Mouse (Mus musculus) liver, embryonic 13.5 days (tissue): ENCODE data around the gene Amdhd2. TPM values are rescaled to one million over a fixed set of nuclear protein-coding genes. Genes with fewer than 3 reads are reported as not detected.

Experiments used
- ATAC-seq: fragments of 200-750 bp; cut with Nextera tagmentation; 2 replicates; pipeline ENCODE4 v1.8.0; 2017; ENCODE audit warnings: low read depth, mild to moderate bottlenecking, moderate number of reproducible peaks, moderate library complexity
- DNase-seq: peaks from one replicate; pipeline ENCODE4 v3.0.0; 2022
- H3K27ac ChIP-seq: fragments of 300-500 bp; sonication (generic); 2 replicates; pipeline ENCODE4 v1.5.1; 2015; ENCODE audit warnings: moderate library complexity, mild to moderate bottlenecking, inconsistent platforms
- H3K27me3 ChIP-seq: fragments of 300-500 bp; sonication (generic); 2 replicates; pipeline ENCODE4 v1.6.1; 2015; ENCODE audit warnings: mild to moderate bottlenecking, inconsistent platforms
- H3K36me3 ChIP-seq: fragments of 300-500 bp; sonication (generic); 2 replicates; pipeline ENCODE4 v1.6.1; 2015; ENCODE audit warnings: mild to moderate bottlenecking, inconsistent platforms
- H3K4me1 ChIP-seq: fragments of 300-500 bp; sonication (generic); replicated peaks from 2 replicates; pipeline ENCODE4 v1.6.1; 2015; ENCODE audit warnings: inconsistent platforms
- H3K4me2 ChIP-seq: fragments of 300-500 bp; sonication (generic); 2 replicates; pipeline ENCODE4 v1.6.1; 2015; ENCODE audit warnings: inconsistent platforms, mild to moderate bottlenecking, moderate library complexity
- H3K4me3 ChIP-seq: fragments of 300-500 bp; sonication (generic); replicated peaks from 2 replicates; pipeline ENCODE4 v1.5.1; 2015; ENCODE audit warnings: mild to moderate bottlenecking, inconsistent platforms
- H3K9ac ChIP-seq: fragments of 300-500 bp; sonication (generic); 2 replicates; pipeline ENCODE4 v1.6.1; 2015; ENCODE audit warnings: mild to moderate bottlenecking, inconsistent platforms
- H3K9me3 ChIP-seq: fragments of 300-500 bp; sonication (generic); replicated peaks from 2 replicates; pipeline ENCODE4 v1.6.1; 2016; ENCODE audit warnings: inconsistent platforms
- WGBS: fragments of 180-500 bp; shearing (Covaris S2); methylation state at CpG from one replicate; pipeline ENCODE4 v1.1.7; 2015; ENCODE audit not compliant: insufficient replicate concordance; 5-methylcytosine and 5-hydroxymethylcytosine counted together
- polyA plus RNA-seq: library from polyadenylated mRNA; unstranded; fragments of >200 nt; fragmentation: Nextera tagmentation; extraction: Ambion mirVana; gene quantifications from 2 replicates; pipeline ENCODE4 v1.2.1, GENCODE M21; 2015

Amdhd2 gene
- polyA plus RNA-seq, 1 experiment from 2014 or later, result 18.6 TPM

DNA sequence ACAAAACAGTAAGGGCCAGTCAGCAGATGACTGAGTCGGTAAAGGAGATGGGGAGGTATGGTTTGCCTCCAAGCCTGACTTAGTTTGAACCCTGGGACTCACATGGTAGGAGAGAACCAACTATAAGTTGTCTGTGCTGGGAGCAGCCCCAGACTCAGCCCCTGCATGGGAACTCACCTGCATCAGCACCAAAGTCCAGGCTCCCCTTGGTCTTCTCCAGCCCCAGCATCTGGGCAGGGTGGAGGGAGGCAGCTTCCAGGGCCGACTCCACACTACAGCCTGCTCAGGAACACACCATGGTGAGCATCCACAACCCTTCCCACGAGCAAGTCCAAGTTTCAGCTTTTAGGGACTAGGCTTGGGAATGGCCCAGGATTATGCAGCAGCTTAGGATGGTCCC is 7.2 kb downstream of the Amdhd2 start:
- Histone ChIP-seq H3K27me3 (no peaks in the 10 kb centered on the region), H3K4me2 (no peak overlapping the region), H3K9ac (no peak overlapping the region), H3K4me3 (no peak overlapping the region), H3K4me1 (peaks cover 38% of the 10 kb centered on the region), H3K9me3 (no peaks in the 10 kb centered on the region), H3K36me3 (peaks cover 7% of the 10 kb centered on the region; the same call in 1 of the 2 replicates), H3K27ac (no peak overlapping the region)
- 78% methylated on average over 3 of the region's 3 CpGs for WGBS
- DNase-seq (no peak), ATAC-seq (no peak)

DNA sequence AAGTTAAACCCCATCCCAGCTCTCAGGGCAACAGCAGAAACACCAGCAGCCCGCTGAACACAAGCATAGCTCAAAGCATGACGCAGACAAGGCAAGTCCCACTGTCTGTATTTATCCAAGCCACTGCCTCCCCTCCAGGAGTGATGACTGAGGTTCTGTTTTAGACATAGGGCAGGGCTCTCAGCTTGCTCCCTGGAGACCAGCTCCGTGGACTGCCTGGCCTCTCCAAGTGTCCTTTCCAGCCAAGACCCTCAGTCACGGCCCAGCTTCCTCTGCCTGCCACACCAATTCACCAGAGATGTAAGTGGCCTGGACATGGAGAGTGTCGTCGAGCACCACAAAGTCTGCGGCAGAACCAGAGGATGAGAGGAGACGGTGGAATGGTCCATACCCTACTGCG is 7.8 kb downstream of the Amdhd2 start:
- Histone ChIP-seq H3K4me3 (no peak overlapping the region), H3K9me3 (no peaks in the 10 kb centered on the region), H3K27me3 (no peaks in the 10 kb centered on the region), H3K4me2 (no peak overlapping the region), H3K27ac (no peak overlapping the region), H3K9ac (no peak overlapping the region), H3K4me1 (peaks cover 44% of the 10 kb centered on the region), H3K36me3 (peaks cover 7% of the 10 kb centered on the region; the same call in 1 of the 2 replicates)
- 88% methylated on average over 9 of the region's 9 CpGs for WGBS
- no peak for ATAC-seq
- no peak for DNase-seq

DNA sequence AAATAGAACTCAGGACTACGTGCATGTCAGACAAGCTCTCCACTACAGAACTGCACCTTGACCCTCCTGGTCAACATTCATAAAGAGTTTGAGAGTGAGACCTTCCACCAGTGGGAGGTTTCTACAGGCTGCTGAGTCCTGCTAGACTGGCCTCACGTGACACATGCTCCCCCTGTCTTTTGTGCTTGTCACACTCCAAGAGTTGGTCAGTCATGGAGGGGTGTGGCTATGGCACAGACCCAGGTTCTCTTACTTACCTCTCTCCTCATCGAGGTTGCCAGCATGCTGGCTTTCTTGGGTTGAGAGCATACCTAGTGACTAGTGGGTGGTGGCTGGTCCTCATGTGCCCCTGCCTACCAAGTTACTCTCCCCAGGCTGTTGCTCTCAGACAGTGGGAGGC is 9.1 kb downstream of the Amdhd2 start:
- Histone ChIP-seq H3K9ac (no peak overlapping the region), H3K4me3 (no peak overlapping the region), H3K4me2 (no peak overlapping the region), H3K4me1 (peaks cover 44% of the 10 kb centered on the region), H3K27me3 (no peaks in the 10 kb centered on the region), H3K36me3 (peaks cover 7% of the 10 kb centered on the region; the same call in 1 of the 2 replicates), H3K27ac (no peak overlapping the region; the same call in 1 of the 2 replicates), H3K9me3 (no peaks in the 10 kb centered on the region)
- ATAC-seq (no peak), DNase-seq (no peak)
- WGBS, result 66% methylated on average over 3 of the region's 3 CpGs

DNA sequence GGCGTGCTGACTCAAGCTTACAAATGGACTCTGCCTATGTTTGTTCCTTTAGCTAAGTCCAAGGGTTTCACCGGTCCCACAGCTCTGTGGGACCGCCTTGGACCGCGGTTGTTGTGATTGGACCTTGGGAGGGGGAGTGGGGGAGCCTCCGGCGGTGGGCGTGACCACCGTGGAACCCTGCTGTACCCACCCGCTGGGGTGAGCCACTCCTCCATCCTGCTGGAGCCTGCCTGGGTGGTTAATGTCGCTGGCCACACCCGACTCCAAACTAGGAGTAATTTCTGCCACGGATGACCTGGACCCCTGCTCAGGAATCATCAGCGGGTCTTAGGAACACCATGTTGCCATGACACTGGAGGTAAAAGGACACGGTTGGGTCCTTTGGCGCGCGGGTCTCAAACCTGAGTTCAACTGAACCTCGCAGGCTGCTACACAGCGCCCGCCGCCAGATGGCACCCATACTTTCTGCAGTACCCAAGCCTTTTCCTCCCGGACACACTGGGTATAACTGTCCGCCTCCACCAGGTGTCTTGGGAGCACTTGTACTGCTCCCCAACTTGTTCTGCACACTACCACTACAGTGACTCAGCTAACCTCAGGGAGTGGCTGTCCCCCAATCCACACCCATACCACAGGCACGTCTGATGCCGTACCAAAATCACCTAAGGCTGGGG is 11.5 kb downstream of the Amdhd2 start:
- H3K4me1 ChIP-seq, result peaks cover 44% of the 10 kb centered on the region
- H3K9ac ChIP-seq, result peak overlapping the region; percentile 71
- peak overlapping the region; percentile 78 for H3K4me2 ChIP-seq
- peak overlapping the region; percentile 55 for H3K4me3 ChIP-seq
- H3K36me3 ChIP-seq, result 0 out of 2 replicates have a peak, but pooled peaks cover 3% of the 10 kb centered on the region
- DNase-seq (peak; percentile 89), ATAC-seq (peak; percentile 99)
- H3K27ac ChIP-seq, result peak overlapping the region; percentile 84
- WGBS, result under 1% methylated on average over 26 of the region's 26 CpGs
- H3K27me3 ChIP-seq, result no peaks in the 10 kb centered on the region
- H3K9me3 ChIP-seq, result no peaks in the 10 kb centered on the region

DNA sequence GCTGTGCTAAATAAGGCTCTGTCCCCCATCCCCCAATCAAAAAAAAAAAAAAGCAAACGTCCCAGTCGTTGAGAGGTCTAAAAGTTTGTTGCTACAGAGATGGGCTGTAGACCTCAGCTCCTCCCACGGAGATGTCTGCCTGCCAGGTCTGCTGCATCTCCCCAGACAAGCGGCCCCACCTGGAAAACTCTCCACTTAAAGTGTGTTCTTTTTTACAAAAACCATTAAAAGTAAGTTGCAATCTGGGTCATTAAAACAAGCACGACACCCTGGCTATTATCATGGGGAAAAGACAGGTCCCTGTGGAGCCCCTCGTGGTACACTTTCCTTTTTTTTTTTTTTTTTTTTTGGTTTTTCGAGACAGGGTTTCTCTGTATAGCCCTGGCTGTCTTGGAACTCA is 12.2 kb downstream of the Amdhd2 start:
- peak overlapping the region; percentile 84; the same call in 1 of the 2 replicates for H3K27ac ChIP-seq
- H3K9me3 ChIP-seq, result no peaks in the 10 kb centered on the region
- H3K4me1 ChIP-seq, result peaks cover 44% of the 10 kb centered on the region
- H3K36me3 ChIP-seq, result 0 out of 2 replicates have a peak, but pooled peaks cover 3% of the 10 kb centered on the region
- H3K4me2 ChIP-seq, result peak overlapping the region; percentile 78
- H3K27me3 ChIP-seq, result no peaks in the 10 kb centered on the region
- DNase-seq (no peak), ATAC-seq (no peak)
- peak overlapping the region; percentile 71 for H3K9ac ChIP-seq
- peak overlapping the region; percentile 55 for H3K4me3 ChIP-seq
- 18% methylated on average over 7 of the region's 7 CpGs for WGBS

DNA sequence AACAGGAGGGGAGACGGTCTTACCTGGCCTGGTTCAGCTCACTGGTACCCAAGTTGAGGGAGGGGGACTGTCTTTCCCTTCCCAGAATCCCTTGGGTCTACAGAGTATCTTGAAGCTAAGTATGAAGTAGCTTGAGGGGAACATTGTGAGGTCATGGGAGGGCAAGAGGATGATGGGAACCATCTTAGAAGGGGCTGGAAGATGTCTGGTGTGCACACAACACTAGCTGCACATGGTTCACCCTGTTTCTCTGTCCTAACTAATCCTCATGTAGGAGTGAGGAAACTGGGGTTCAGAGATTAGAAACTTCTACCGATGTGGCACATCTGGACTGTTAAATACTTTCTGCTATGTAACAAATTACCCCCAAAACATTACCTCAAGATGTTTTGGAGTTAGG is 12.7 kb downstream of the Amdhd2 start, which contains the start of gene Pdpk1:
TSS of gene Pdpk1 (minus strand) at position 101 of the 400 bp plus-strand sequence.
- Histone ChIP-seq H3K27me3 (no peaks in the 10 kb centered on the region), H3K27ac (peak within 1 kb of the TSS; percentile 84), H3K4me3 (peak within 1 kb of the TSS; percentile 55), H3K9me3 (no peaks in the 10 kb centered on the region), H3K36me3 (0 out of 2 replicates have a peak, but pooled peaks cover 3% of the 10 kb centered on the region), H3K9ac (peak within 1 kb of the TSS; percentile 71), H3K4me2 (peak within 1 kb of the TSS; percentile 78), H3K4me1 (peaks cover 44% of the 10 kb centered on the region)
- ATAC-seq, result no peak
- no peak for DNase-seq
- WGBS, result 84% methylated on average over 2 of the region's 2 CpGs

DNA sequence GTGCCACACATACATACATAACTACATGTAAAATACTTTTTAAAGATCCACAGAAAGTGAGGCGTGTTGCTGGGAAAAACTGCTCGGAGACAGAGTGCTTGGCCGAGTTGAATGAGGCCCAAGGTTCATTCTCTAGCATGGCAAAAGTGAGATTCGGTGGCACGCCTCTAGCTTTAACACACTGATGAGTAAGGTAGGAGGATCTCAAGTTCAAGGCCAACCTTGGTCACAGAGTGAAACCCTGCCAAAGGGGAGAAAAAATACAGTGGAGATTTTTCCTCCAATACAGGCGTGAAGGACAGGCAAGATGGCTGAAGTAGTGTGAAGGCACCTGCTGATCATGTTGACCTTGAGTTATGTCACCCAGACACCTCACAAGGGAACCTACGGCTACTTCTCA is 14.1 kb downstream of the Amdhd2 start:
- H3K4me1 ChIP-seq, result peaks cover 35% of the 10 kb centered on the region

DNA sequence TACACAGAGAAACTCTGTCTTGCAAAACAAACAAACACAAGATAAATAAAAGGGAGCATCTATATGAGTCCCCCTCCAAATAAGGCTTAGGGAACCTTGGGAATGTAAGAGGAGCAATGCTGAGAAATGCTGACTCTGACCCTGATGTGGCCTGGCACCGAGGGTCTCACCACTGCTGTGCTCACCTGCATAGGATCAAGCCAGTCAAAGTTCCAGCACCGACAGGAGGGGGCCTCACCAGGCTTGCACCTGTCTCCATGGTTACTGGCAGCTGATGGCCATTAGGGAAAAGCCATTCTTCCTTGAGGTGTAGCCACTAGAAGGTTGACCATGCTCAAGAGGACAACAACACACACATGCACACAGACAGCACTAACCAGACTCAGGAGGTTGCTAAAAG is 20.7 kb downstream of the Amdhd2 start:
- DNase-seq, result no peak
- WGBS, result 51% methylated on average over 2 of the region's 2 CpGs
- Histone ChIP-seq H3K36me3 (no peaks in the 10 kb centered on the region), H3K4me1 (peaks cover 40% of the 10 kb centered on the region), H3K9me3 (no peaks in the 10 kb centered on the region), H3K27me3 (no peaks in the 10 kb centered on the region), H3K27ac (no peak overlapping the region), H3K4me3 (0 out of 2 replicates have a peak overlapping the region, but pooled peaks have one; percentile 99), H3K9ac (0 out of 2 replicates have a peak overlapping the region, but pooled peaks have one; percentile 77), H3K4me2 (0 out of 2 replicates have a peak overlapping the region, but pooled peaks have one; percentile 80)
- ATAC-seq, result no peak

More for the DNA sequence above, 14.1 kb downstream of the Amdhd2 start:
- H3K9ac ChIP-seq, result no peak overlapping the region
- no peaks in the 10 kb centered on the region for H3K36me3 ChIP-seq
- no peak overlapping the region for H3K4me3 ChIP-seq
- ATAC-seq, result no peak
- no peak for DNase-seq
- no peak overlapping the region for H3K4me2 ChIP-seq
- WGBS, result 80% methylated on average over 7 of the region's 7 CpGs
- no peaks in the 10 kb centered on the region for H3K27me3 ChIP-seq
- no peak overlapping the region for H3K27ac ChIP-seq
- no peaks in the 10 kb centered on the region for H3K9me3 ChIP-seq

DNA sequence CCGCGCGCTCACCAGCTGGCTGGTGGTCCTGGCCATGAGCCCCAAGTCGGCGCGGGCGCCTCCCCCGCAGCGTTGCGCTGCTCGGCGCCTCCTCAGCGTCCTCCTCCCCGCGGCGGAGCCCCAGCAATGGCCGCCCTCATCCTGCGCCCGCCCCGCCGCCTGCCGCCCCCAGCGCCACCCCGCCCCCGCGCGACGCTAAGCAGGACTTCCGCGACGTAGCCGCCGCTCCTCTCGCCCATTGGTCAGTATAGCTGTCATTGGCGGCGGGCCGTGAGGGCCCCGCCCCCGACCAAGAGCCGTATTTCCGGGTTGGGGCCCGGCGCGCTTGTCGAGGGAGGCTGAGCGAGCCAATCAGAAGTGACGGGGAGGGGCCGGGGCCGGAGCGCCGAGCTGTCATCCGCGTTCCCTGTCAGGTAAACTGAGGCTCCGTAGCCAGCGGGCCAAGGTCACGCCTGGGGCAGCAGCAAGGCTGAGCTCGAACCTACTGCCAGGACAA is 22.1 kb downstream of the Amdhd2 start:
- under 1% methylated on average over 57 of the region's 57 CpGs for WGBS
- no peaks in the 10 kb centered on the region for H3K27me3 ChIP-seq
- DNase-seq (peak; percentile 96), ATAC-seq (peak; percentile 95)
- no peaks in the 10 kb centered on the region for H3K9me3 ChIP-seq
- H3K27ac ChIP-seq, result peak overlapping the region; percentile 92
- peak overlapping the region; percentile 99 for H3K4me3 ChIP-seq
- peaks cover 49% of the 10 kb centered on the region for H3K4me1 ChIP-seq
- H3K36me3 ChIP-seq, result no peaks in the 10 kb centered on the region
- peak overlapping the region; percentile 97 for H3K9ac ChIP-seq
- H3K4me2 ChIP-seq, result peak overlapping the region; percentile 83

DNA sequence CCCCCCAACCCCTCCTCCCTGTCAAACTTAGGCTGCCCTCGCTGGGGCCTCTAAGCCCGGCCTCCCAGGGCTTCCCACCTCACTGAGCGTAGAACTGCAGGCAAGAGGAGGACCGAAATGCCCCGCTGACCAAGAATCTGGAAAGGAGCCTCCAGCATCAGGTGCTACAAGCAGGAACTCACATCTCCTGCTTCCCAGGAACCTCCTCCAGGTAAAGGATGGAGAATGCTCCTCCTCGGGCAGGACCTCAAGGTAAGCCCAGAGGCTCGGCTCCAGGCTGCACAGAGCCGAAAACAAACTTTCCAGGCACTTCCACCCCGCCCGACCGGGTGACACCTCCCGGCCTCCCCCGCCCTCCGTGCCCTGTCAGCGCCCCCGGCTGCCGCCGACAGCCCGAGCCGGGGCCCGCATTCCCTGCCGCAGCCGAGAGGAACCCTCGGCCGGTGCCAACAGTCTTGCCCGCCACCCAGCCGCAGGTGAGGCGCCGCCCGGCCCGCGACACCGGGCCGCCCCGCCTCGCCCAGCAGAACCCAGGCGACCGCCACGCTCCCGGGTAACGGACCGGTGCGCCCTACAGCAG is 22.6 kb downstream of the Amdhd2 start:
- Histone ChIP-seq H3K4me2 (peak overlapping the region; percentile 83), H3K9me3 (no peaks in the 10 kb centered on the region), H3K36me3 (no peaks in the 10 kb centered on the region), H3K9ac (peak overlapping the region; percentile 97), H3K27me3 (no peaks in the 10 kb centered on the region), H3K4me1 (peaks cover 51% of the 10 kb centered on the region), H3K4me3 (peak overlapping the region; percentile 99), H3K27ac (peak overlapping the region; percentile 92)
- ATAC-seq (peak; percentile 61), DNase-seq (peak; percentile 45)
- under 1% methylated on average over 40 of the region's 43 CpGs for WGBS

DNA sequence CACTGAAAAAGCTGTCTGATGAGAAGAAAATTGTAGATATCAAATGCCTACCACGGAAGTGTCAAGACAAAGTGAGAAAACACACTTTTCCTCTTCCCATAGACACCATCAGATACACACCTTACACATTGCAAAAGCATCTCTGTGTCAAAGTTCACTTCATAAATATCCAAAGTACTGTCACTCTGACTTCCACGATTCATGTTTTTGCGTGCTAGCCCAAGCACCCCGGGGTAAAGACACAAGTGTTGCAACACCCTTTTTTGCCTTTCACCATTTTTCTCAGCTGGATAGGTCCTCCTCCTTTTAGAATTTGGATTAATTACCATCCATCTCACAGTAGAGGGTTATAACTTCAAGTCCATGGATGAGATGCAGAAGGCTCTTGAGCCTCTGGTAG is 23.6 kb downstream of the Amdhd2 start:
- no peak for DNase-seq
- H3K4me1 ChIP-seq, result peaks cover 54% of the 10 kb centered on the region
- no peaks in the 10 kb centered on the region for H3K9me3 ChIP-seq
- H3K36me3 ChIP-seq, result no peaks in the 10 kb centered on the region
- peak overlapping the region; percentile 92 for H3K27ac ChIP-seq
- H3K27me3 ChIP-seq, result no peaks in the 10 kb centered on the region
- H3K9ac ChIP-seq, result peak overlapping the region; percentile 97
- H3K4me2 ChIP-seq, result peak overlapping the region; percentile 83
- 83% methylated on average over 4 of the region's 4 CpGs for WGBS
- no peak for ATAC-seq
- H3K4me3 ChIP-seq, result peak overlapping the region; percentile 99
